Mouse (Mus musculus): ENCODE results near the gene Zfp706.

The Zfp706 gene

DNA sequence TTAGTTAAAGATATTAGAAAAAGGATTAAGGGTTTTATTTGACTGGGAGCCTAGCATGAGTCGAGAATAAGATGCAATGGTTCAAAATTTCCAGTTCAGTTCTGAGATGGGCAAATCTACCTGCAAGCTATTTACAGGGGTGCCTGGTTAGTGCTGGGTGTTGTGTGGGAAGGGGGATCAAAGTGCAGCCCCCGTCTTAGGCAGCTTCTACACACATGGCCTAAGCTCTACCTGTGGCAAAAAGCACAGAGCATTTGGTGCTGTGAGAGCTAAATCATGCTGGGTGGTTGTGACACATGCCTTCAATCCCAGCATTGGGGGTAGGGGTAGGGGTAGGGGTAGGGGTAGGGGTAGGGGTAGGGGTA lies 32.3 kb downstream of the Zfp706 start:
- no peak for DNase-seq

- no peak for DNase-seq
Measured at GRCm38 (mm10) chr15:36974614-36975255, 32.8 kb downstream of the Zfp706 start.

GRCm38 (mm10) chr15:36973714-36974113 lies 33.9 kb downstream of the Zfp706 start:
- DNase-seq: no peak

DNA sequence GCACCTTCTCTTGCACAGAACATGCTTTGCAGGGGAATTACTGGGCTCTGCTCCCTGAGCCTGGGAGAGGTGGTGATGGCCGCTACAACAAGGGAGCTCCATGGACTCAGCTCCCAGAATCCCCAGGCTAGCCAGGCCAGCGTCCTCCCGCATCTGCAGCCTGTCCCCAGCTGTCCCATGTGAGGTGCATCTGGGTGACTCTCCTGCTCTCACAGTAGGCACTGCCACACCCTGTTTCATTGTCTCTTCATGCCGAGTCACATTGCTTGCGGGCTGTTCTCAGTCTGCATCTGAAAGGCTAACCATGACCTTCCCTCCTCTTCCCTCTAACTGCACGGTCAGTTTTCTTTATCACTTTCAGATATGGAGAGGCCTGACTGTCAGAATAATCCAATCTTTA lies 34.3 kb downstream of the Zfp706 start:
- DNase-seq: no peak

DNA sequence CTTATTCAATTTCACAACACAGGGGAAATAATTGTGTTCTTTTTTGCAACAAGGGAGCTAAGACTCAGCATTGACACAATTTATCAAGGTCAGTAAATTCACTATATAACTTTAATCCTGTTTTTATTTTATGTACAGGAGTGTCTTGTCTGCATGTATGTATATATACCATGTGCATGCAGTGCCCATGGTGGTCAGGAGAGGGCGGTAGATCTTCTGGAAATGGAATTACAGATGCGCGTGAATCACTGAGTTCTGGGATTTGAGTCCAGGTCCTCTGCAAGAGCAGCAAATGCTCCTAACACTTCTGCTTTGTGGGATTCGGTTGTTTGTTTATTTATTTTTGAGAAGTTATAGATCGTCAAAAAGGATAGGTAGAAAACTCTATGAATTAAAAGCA lies 37.8 kb downstream of the Zfp706 start:
- peak; percentile 28 to 51 for DNase-seq

DNA sequence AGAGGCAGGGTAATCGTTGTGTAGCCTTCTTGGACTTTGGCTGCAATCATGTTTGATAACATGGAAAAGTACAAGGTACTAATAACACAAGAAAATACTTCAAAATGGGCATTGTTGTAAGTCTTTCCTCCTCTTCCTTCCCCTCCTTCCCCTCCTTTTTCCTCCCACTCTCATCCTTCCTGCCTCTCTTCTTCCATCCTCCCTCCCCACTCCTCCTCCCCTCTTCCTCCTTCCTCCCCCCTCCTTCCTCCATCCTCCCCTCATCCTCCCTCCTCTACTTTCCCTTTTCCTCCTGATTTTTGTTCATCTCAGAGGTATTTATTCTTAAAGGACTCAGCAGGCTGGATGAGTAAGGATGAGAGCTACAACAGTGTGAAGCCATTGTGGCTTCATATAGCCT lies 39.3 kb downstream of the Zfp706 start:
- no peak for DNase-seq

DNA sequence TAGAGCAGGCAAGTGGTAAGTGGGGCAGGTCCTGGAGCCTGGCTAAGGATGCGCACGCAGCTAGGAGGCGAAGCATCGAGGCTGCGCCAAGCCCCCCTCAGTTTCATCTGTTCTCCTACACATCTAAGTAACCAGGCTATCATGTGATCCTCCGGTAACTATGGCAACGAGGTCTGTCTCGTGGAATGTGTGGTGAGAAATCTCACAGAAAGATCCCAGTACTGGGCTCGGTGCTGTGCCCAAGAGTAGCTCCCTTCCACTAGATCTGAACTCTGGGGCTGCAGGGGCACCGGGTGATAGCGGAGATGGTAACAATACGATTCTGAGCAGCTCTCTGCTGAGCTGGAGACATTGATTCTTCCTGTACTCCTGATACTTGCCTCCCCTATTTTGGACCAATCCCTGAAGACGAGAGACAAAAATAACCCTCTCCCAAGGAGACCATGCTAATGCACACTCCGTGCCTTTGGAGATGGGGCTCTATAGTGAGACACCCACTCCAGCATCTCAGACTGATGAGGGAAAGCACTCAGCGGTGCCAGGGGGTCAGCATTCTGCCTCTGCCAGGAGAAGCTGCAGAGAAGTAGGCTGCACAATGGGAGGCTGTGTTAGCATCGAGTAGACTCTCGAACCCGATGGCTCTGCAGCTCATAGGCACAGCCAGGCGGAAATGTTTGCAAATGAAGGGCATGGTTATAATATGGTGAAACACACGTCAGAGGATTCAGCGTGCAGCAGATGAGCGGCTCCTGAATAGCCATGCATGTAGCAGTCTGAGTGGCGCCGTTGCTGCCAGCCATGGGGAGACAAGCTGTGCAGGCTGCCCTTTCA lies 40.0 kb downstream of the Zfp706 start:
- DNase-seq: peak; percentile 7 to 9

DNA sequence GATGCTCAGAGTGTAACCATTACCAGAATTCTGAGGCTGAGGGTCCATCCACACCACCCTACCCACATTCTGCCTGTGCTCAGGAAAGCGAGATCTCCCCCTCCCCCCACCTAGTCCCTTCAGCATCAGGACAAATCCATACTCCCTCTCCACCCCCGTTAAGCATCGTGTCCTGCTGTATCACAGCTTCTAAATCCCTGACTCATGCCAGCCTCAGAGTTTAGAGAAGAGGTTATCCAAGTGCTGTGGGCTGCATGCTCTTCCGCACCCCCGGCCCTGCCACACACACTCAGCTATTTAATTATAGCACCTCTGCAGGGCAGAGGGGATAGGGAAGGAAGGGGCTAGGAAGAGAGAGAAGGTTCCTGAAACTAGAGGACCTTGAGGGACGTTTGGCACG lies 40.6 kb downstream of the Zfp706 start:
- no peak for DNase-seq

DNA sequence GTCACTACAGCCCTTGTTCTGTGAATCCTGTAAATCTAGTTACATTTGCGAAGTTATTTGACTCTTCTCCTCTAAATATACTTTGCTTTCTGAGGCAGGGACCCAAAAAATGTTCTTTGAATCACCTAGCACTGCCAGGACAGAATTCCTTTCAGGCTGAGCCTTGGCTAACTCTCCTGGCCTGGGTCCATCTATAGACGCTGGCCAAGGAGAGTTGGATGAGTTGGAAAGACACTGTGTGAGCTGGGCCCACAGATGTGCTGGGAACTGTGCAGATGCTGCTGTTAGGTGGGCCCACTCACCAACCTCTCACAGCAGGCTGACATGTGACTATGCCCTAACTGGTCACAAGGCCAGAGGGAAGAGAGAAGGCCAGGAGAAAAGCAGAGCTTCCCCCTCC lies 41.1 kb downstream of the Zfp706 start:
- DNase-seq: no peak

DNA sequence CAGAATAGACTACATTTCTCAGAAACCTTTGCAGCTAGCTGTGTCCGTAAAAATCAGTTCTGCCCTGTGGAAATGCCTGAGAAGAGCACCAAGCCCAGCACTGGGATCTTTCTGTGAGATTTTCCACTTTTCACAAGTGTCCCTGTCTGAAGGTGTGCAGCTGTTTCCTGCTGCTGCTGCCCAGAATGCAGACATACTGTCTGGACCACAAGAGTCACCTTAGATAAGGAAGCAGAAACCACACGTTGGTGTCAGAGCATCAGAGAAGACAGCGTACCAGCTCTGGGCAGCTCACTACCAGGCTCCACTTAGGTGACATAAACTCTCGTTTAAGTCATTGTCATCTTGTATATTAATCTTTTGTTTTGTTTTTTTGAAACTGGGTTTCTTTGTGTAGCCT lies 41.8 kb downstream of the Zfp706 start:
- no peak for DNase-seq

DNA sequence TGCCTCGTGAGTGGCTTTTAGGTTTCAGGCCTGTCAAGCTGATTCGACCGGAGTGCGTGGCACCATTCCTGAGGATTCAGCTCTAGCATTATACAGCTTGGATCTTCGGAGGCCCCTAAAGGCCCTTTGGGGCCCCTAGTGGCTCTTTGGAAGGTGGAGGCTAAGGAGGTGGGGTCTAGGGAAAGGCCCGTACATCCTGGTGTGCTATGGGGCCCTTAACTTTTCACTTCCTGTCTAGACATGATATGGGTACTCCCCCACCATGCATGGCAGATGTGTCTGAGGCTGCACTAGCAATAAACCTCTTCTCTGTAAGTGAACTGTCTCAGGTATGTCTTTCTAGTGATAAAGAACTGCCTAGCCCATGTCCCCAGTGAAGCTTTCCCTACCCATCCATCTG lies 44.6 kb downstream of the Zfp706 start:
- peak; percentile 38 to 41 for DNase-seq

DNA sequence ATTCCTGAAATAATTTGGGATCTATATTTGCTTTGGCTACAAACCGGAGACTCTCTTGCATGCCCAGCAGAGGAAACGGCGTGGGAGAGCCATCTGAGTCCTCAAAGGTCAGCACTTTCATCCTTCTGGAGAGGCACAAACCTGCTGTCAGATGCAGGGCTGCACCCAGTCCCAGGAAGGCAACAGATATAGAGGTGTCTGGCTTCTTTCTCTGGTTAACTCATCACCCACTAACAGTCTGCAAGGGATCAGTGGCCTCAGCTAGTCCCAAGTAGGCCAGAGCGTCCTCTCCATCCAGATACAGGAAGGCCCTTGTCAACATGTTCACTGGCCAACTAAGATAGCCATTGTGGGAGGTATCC lies 46.7 kb downstream of the Zfp706 start:
- DNase-seq: no peak

DNA sequence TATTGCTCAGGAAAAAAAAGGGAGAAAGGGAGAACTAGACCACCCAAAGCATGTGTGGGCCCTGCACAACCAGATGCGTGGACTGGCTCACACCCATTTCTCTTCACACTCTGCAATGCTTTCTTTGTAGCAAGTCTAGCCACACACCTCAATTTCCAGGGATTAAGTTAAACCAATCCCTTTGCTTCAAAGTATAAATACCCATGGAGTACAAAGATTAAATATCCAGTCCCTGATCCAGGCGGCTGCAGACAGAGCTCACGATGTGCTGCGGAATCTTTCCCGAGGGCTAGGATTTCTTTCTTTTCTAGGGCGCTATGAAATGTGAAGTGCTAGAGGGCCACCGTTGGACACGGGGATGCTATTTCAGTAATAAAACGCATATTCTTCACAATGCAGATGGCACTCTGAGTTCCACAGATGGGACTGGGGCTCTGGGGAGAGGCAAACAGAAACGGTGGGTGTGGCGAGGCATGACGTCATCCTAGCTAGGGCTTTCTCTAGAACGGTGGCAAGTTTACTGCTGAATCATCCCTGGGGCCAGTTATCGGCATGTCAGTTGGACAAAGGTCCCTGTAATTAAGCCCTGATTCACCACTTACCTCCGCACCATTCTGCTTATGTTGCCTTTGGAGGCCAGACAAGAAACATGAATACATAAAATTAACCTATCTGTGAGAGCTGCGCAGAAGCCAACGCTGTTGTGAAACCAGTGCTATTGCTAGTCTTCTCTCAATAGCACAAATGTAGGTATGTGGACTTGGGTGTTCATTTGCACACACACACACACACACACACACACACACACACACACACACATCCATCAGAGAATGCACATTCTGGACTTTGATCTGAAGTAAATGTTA lies 47.3 kb downstream of the Zfp706 start:
- DNase-seq: peak; percentile 19 to 32

GRCm38 (mm10) chr15:36956221-36956620 lies 51.4 kb downstream of the Zfp706 start:
- DNase-seq: no peak

DNA sequence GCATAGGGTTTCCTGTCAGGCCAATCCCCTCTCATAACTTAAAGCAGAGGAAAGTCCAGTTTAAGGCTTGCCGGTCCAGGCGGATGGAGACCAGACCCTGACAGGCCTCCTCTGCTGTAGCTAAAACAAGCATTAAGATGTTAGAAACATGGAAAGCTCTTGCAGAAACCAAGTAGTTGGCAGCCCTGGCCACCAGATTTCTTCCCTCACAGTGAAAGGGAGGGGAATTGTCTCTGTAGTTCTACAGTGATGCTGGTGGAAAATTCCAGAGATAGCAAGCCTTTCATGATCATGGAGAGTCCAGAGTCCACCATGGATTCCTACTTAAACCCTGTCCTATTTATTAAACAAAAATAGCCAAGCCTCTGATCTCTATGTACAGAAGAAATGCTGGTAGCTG lies 57.3 kb downstream of the Zfp706 start:
- DNase-seq: no peak

DNA sequence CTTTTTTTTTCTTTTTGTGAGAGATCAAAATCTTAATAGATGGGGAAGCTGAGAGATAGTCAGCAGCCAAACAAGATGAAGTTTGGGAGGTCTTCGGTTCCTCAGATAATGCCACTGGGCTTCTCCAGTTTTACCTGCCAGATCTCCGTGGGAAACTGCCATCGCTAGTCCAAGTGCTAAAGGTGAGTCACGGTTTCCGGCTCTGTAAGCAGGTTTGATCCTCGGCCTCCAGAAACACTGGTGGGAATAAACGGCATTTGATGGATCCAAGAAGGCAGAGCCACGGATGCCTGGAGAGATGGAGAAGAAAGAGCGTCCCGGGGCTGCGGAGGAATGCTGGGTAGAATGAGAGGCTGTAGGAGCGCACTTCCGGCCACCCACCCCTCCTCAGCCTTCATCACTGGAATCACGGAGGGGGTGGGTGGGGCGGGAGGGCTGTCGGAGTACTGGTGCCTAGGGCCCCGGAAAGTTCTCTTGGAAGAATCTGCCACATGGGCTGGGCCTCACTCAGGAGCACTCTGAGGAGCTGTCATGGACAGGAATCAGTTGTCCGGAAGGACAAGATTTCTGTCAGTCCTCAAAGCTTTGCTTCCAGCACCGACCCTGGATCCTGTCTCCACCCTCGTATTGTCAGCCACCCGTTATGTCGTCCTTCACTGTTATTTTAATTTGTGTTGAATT lies 58.6 kb downstream of the Zfp706 start:
- no peak for DNase-seq
